Mouse (Mus musculus) ES-Bruce4 (cell line): ENCODE data around the gene Paox. TPM values are rescaled to one million over a fixed set of nuclear protein-coding genes. Genes with fewer than 3 reads are reported as not detected.

ENCODE experiments used
- H3K27ac ChIP-seq: 2 replicates; pipeline ENCODE4 v1.5.1; 2012; ENCODE audit warnings: low read length, inconsistent platforms; ENCODE audit not compliant: insufficient read depth
- H3K27me3 ChIP-seq: 2 replicates; pipeline ENCODE4 v1.6.1; 2012; ENCODE audit warnings: mild to moderate bottlenecking, low read length, inconsistent platforms; ENCODE audit not compliant: control insufficient read depth, poor library complexity, insufficient read depth, severe bottlenecking
- H3K36me3 ChIP-seq: 2 replicates; pipeline ENCODE4 v1.6.1; 2012; ENCODE audit warnings: inconsistent platforms, mild to moderate bottlenecking, low read length, moderate library complexity; ENCODE audit not compliant: control insufficient read depth, poor library complexity, insufficient read depth, severe bottlenecking
- H3K4me1 ChIP-seq: one replicate; pipeline ENCODE4 v1.8.1; 2011; ENCODE audit warnings: low read length; ENCODE audit not compliant: control insufficient read depth, insufficient read depth
- H3K4me3 ChIP-seq: 2 replicates; pipeline ENCODE4 v1.5.1; 2011; ENCODE audit warnings: low read depth, mild to moderate bottlenecking, low read length
- H3K9ac ChIP-seq: 2 replicates; pipeline ENCODE4 v1.6.1; 2012; ENCODE audit warnings: low read depth, mild to moderate bottlenecking, inconsistent platforms; ENCODE audit not compliant: poor library complexity, severe bottlenecking
- H3K9me3 ChIP-seq: replicated peaks from 2 replicates; pipeline ENCODE4 v1.6.1; 2012; ENCODE audit warnings: mild to moderate bottlenecking, low read length, inconsistent platforms; ENCODE audit not compliant: control insufficient read depth, poor library complexity, insufficient read depth, severe bottlenecking
- CTCF ChIP-seq: IDR thresholded peaks from one replicate; pipeline ENCODE4 v1.8.1; 2011; ENCODE audit warnings: low read depth, low read length
- EP300 ChIP-seq: IDR thresholded peaks from 2 replicates; pipeline ENCODE4 v1.6.1; 2011; ENCODE audit warnings: low read depth, low read length; ENCODE audit not compliant: insufficient read depth
- POLR2A ChIP-seq: IDR thresholded peaks from one replicate; pipeline ENCODE4 v1.8.1; 2011; ENCODE audit warnings: low read length; ENCODE audit not compliant: insufficient read depth
- polyA plus RNA-seq: library from polyadenylated mRNA; stranded (reverse); fragments of >200 nt; gene quantifications from 2 replicates; pipeline ENCODE4 v1.2.4, GENCODE M21; 2011; ENCODE audit warnings: low read depth; ENCODE audit not compliant: missing spikeins, insufficient read depth, insufficient read length

The Paox gene
- polyA plus RNA-seq, 1 experiment = 19.6 TPM

- Histone ChIP-seq H3K4me1 (peaks cover 4% of the 10 kb centered on the region), H3K27ac (no peak overlapping the region), H3K27me3 (no peaks in the 10 kb centered on the region), H3K4me3 (no peak overlapping the region), H3K36me3 (peaks cover 15% of the 10 kb centered on the region), H3K9ac (no peak overlapping the region), H3K9me3 (no peaks in the 10 kb centered on the region)
- TF ChIP-seq EP300 (no peak), POLR2A (no peak), CTCF (no peak)
Measured at GRCm38 (mm10) chr7:140104009-140104408, 11.6 kb upstream of the Paox start.

GRCm38 (mm10) chr7:140111943-140112342 is 3.7 kb upstream of the Paox start:
- Histone ChIP-seq H3K9ac (no peak overlapping the region), H3K4me3 (no peak overlapping the region), H3K9me3 (no peaks in the 10 kb centered on the region), H3K27ac (no peak overlapping the region), H3K36me3 (peaks cover 40% of the 10 kb centered on the region), H3K4me1 (peaks cover 2% of the 10 kb centered on the region), H3K27me3 (no peaks in the 10 kb centered on the region)
- TF ChIP-seq CTCF = no peak
- no peak for TF ChIP-seq POLR2A
- TF ChIP-seq EP300 = no peak

- H3K27ac ChIP-seq = peak within 1 kb of the TSS; percentile 62
- peaks cover 2% of the 10 kb centered on the region for H3K4me1 ChIP-seq
- no peak for TF ChIP-seq CTCF
- TF ChIP-seq EP300 = no peak
- TF ChIP-seq POLR2A = peak; percentile 82
- H3K36me3 ChIP-seq = peaks cover 10% of the 10 kb centered on the region
- H3K9me3 ChIP-seq = no peaks in the 10 kb centered on the region
- H3K27me3 ChIP-seq = no peaks in the 10 kb centered on the region
- H3K4me3 ChIP-seq = peak within 1 kb of the TSS; percentile 82
- H3K9ac ChIP-seq = peak within 1 kb of the TSS; percentile 70
Measured at GRCm38 (mm10) chr7:140116329-140117054, 893 bp downstream of the Paox start, which contains the start of gene Echs1. Gene Echs1, minus strand, starts transcription at chr7:140116476.

- Histone ChIP-seq H3K36me3 (no peaks in the 10 kb centered on the region), H3K27ac (no peak overlapping the region), H3K4me1 (peaks cover 2% of the 10 kb centered on the region), H3K9ac (no peak overlapping the region), H3K9me3 (no peaks in the 10 kb centered on the region), H3K4me3 (no peak overlapping the region), H3K27me3 (no peaks in the 10 kb centered on the region)
- TF ChIP-seq POLR2A (no peak), EP300 (no peak), CTCF (no peak)
Measured at GRCm38 (mm10) chr7:140120484-140120883, 4.9 kb downstream of the Paox start.

GRCm38 (mm10) chr7:140121338-140121910 is 5.8 kb downstream of the Paox start:
- Histone ChIP-seq H3K27ac (no peak overlapping the region), H3K9ac (no peak overlapping the region), H3K27me3 (no peaks in the 10 kb centered on the region), H3K9me3 (no peaks in the 10 kb centered on the region), H3K4me3 (no peak overlapping the region), H3K4me1 (peaks cover 2% of the 10 kb centered on the region), H3K36me3 (no peaks in the 10 kb centered on the region)
- no peak for TF ChIP-seq EP300
- TF ChIP-seq POLR2A = no peak
- no peak for TF ChIP-seq CTCF

- H3K4me3 ChIP-seq = no peak overlapping the region
- H3K36me3 ChIP-seq = no peaks in the 10 kb centered on the region
- H3K4me1 ChIP-seq = peaks cover 7% of the 10 kb centered on the region
- H3K9ac ChIP-seq = no peak overlapping the region
- no peaks in the 10 kb centered on the region for H3K9me3 ChIP-seq
- no peaks in the 10 kb centered on the region for H3K27me3 ChIP-seq
- no peak for TF ChIP-seq CTCF
- no peak for TF ChIP-seq EP300
- no peak for TF ChIP-seq POLR2A
- H3K27ac ChIP-seq = no peak overlapping the region
Measured at GRCm38 (mm10) chr7:140122765-140123164, 7.2 kb downstream of the Paox start.
